Mouse (Mus musculus) 3134 (cell line): ENCODE measurements around the gene Sept3.
A peak's percentile ranks its signal among the peaks of the same experiment; 100 is the strongest.

Experiments used
- DNase-seq: peaks from one replicate; pipeline ENCODE4 v3.0.0-alpha.2; 2011; ENCODE audit warnings: low spot score; ENCODE audit not compliant: insufficient read length; ENCODE audit errors: extremely low read depth

Sept3 gene

GRCm38 (mm10) chr15:82268783-82269182 is 5.9 kb upstream of the Sept3 start:
- peak; percentile 51 for DNase-seq

- no peak for DNase-seq
These were observed 3.5 kb upstream of the Sept3 start for GRCm38 (mm10) chr15:82271201-82271600.

GRCm38 (mm10) chr15:82272295-82272694 is 2.4 kb upstream of the Sept3 start:
- no peak for DNase-seq

GRCm38 (mm10) chr15:82274927-82275901 is 521 bp downstream of the Sept3 start:
- no peak for DNase-seq

- DNase-seq, result no peak
These were observed 2.9 kb downstream of the Sept3 start for GRCm38 (mm10) chr15:82277591-82277990.

- no peak for DNase-seq
These were observed 5.9 kb downstream of the Sept3 start for GRCm38 (mm10) chr15:82280638-82281037.

DNA sequence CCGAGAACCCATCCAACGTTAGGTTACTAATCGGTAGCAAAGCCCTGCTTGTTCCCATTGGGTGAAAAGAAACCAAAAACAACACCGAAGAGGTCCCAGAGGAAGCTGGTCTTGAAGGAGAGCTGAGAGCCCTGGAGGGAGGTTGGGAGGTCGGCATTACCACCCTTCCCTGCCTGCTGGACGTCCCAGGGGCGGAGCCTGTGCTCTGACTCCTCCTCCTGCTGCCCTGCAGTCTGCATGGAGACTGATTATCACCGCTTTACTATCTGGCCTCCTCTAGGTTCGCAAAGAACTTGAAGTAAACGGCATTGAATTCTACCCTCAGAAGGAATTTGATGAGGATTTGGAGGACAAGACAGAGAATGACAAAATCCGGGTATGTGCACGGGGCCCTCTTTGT is 11.5 kb downstream of the Sept3 start:
- DNase-seq, result no peak

DNA sequence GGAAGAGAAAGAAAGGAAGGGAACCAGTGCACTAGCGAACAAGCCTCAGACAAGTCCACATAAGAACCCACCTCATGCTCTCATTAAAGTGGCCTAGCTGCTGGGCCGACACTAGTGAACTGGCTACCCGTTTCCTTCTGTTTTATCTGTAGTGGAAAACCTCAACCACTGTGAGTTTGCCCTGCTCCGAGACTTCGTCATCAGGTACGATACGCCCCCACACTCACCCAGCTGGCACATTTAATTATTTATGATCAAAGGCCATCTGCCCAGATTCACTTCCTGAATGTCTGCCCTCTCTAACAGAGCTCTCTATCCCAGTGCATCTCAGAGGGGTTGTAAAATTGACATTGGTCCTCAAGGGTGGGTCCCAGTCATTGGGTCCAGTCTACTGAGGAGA is 15.6 kb downstream of the Sept3 start:
- DNase-seq, result no peak

GRCm38 (mm10) chr15:82292851-82293250 is 18.2 kb downstream of the Sept3 start:
- DNase-seq, result no peak

DNA sequence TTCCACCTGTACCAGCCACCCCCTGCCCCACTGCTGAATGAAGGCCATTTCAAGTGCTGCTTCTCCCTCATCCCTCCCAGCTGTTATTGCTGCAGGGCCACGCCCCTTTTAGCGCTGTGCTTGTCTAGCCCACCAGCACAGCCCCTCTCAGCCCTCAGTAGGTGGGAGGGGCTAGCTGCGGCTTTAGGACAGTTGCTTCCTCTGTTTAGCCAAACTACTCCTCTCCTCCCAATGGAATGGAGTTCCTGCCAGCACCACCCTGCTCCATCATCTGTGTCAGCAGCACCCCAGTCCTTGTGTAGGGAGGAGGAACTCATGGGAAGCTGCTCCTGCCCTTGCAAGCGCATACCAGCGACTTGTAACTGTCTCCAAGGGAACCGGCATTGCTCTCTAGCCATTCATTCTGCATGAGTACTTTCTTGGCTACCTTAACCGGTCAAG is 18.6 kb downstream of the Sept3 start:
- DNase-seq, result no peak

DNA sequence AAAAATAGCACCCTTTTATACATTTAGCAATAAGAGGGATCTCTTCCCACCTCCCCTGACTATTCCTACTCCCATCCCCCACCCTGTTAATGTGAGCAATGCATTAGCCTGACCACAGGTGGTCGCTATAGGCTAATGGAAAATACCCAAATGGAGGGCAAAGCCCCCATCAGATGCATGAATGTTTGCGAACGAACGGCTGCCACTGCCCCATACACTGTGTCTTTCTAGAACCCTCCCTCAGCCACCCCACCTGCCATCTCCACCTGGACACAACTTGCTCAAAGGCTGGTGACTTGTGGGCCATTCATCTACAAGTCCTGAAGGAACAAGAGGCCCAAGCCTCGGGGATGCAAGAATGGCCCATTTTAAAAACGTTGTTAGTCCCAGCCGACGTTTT is 19.4 kb downstream of the Sept3 start:
- DNase-seq, result no peak

DNA sequence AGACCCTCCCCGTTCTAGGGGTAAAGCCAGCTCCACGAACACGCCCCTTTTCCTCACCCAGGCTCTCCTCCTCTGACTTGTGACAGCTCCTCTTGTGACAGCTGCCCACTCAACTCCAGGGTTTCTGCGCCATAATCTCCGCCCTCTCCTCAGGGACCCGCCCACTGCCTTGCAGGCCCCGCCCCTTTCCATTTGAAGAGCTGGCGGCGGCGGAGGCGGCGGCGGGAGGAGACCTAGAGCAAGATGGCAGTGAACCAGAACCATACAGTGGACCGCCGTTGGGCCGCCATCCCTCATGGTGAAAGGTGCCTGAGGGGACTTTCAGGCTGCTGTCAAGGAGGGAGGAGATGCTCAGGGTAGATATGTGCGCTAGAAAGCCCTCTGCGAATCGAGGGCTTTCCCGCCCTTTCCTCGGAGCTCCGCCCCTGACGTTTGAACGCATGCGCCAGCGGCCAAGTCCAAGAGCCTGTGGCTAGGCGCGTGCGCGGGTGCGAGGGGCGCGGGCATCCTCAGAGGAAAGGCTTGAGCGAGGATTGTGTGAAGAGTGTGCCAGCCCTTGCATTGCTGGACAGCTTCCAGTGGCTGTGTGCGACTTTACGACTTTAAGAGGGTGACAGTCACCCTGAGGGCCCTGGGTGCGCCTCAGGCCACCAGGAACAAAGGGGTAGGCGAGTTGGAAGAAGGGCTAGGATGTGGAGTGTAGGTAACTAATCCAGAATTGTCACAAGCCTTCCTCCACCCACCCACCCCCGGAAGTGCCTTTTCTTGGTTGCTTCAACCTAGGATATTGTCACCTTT is 24.3 kb downstream of the Sept3 start, which contains the start of gene Wbp2nl:
Gene Wbp2nl, plus strand, starts transcription at position 191 of the 798 bp plus-strand sequence.
- DNase-seq, result peak; percentile 22

DNA sequence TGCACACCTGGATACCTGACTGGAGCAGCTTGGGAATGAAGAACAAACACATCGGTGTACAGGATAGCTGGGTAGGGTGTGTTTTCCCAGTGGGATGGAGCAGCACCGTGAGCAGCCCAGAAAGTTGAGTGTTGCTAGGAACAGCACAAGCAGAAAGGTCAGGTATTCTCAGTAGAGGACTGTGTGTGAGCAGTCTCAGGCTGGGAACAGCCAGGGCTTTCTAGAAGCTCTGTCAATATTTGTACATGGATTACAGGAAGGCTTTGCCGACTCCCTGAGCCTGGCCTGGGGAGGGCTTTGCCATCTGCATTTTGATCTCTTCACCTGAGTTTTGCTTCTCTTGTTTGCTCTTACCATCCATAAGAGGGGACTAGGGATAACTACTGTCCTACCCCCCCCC is 32.4 kb downstream of the Sept3 start:
- DNase-seq, result no peak

- no peak for DNase-seq
These were observed 33.7 kb downstream of the Sept3 start for GRCm38 (mm10) chr15:82308416-82308815.

- DNase-seq, result no peak
These were observed 43.1 kb downstream of the Sept3 start for GRCm38 (mm10) chr15:82317839-82318238.

DNA sequence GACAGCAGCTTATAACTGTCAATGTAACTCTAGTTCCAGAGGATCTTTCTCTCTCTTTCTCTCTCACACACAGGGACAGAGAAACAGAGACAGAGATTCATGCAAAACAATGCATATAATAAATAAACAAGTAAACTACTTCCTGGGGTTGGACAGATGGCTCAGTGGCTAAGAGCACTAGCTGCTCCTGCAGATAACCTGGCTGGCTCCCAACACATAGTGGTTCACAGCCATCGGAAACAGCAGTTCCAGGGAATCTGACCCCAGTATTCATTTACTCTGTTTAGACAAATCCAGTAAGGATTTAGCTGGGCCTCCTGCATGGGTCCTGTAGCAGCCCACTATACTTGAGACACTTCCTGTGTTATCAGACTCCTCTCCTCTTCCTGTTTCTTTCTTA is 44.9 kb downstream of the Sept3 start:
- no peak for DNase-seq

DNA sequence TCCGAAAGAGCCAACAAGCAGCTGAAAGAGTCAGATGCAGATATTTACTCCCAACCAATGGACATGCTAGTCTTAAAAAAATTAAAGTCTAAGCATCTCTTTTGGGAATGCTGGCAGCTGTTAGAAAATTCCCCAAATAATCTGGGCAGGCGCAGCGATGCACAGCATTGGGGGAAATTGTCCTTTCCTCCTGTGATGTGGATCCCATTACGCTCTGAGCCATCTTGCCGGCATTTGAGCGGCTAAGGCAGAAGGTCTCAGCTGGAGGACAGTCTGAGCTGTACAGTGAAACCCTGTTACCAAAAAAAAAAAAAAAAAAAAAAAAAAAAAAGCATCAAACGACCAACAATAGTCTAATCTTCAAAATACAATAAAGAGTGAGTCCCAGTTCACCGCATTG is 47.5 kb downstream of the Sept3 start:
- no peak for DNase-seq

GRCm38 (mm10) chr15:82325382-82325781 is 50.7 kb downstream of the Sept3 start:
- DNase-seq, result no peak

GRCm38 (mm10) chr15:82335194-82335593 is 60.5 kb downstream of the Sept3 start:
- no peak for DNase-seq

- no peak for DNase-seq
These were observed 61.9 kb downstream of the Sept3 start for GRCm38 (mm10) chr15:82336629-82337028.

DNA sequence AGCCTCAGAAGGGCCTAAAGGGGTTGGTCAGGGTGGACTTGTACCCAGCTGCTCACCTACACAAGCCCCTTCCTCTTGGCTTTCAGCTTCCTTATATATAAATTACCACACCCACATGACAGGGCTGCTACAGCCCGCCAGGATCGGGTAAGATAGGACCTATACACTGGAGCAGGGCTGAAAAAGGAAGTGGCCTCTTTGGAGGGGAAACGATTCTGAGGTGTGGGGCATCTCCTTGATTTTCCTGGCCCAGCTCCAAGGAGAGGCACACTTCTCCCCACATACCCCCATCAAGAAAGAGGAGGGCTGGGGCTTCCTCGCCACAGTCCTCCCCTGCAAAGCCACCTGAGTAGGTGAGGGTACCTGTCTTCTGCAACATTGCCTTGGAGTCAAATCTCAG is 63.2 kb downstream of the Sept3 start:
- no peak for DNase-seq
